ENCODE assay signal across 11 mouse cellular contexts in genomic region chr11:88162740-88163139, GRCm38 (mm10). TPM values are rescaled to one million over a fixed set of nuclear protein-coding genes. Genes with fewer than 3 reads are reported as not detected.
DNase-seq lines count a peak whose midpoint lies in the region; TF ChIP-seq lines count a peak whose summit lies in the region.
"Had no signal": no experiment of that assay in that cellular context is flagged by ENCODE, and none has a peak within 500 bp of the region (broad histone marks: within the 10 kb centered on the region; RNA-seq: fewer than 3 reads in every experiment).

No protein-coding gene starts in this region.

- no peaks in the 10 kb centered on the region for H3K9me3 ChIP-seq in heart, embryonic 10.5 days
- H3K9me3 ChIP-seq: embryonic facial prominence, embryonic 13.5 days; G1E; hindbrain, embryonic 12.5 days; limb, embryonic 15.5 days had no signal

- no peak for TF ChIP-seq CTCF in kidney, adult 2 months (conservative IDR thresholded peaks at IDR 0.05; ENCODE audit: insufficient read depth, insufficient read length, low read depth, low read length)

- peaks cover 79% of the 10 kb centered on the region for H3K4me1 ChIP-seq in heart, embryonic 10.5 days
- H3K4me1 ChIP-seq in kidney, adult 2 months (ENCODE audit: control insufficient read depth, insufficient read depth, low read length): peaks cover 44% of the 10 kb centered on the region

- WGBS in heart, embryonic 10.5 days: 57% methylated on average over 4 of the region's 4 CpGs
- 48% methylated on average over 4 of the region's 4 CpGs for WGBS in kidney, adult 2 months

- no peak overlapping the region for H3K4me3 ChIP-seq in heart, embryonic 10.5 days
- H3K4me3 ChIP-seq in kidney, adult 2 months (ENCODE audit: insufficient read depth, low read depth, low read length): no peak overlapping the region
- H3K4me3 ChIP-seq: embryonic facial prominence, embryonic 13.5 days; hindbrain, embryonic 12.5 days had no signal

- no peak for TF ChIP-seq POLR2A in kidney, adult 2 months (IDR thresholded peaks at IDR 0.05; ENCODE audit: low read depth, low read length)

- no peaks in the 10 kb centered on the region for H3K36me3 ChIP-seq in heart, embryonic 10.5 days
- H3K36me3 ChIP-seq in kidney, adult 2 months (ENCODE audit: control insufficient read depth, insufficient read depth, low read length): no peaks in the 10 kb centered on the region
- H3K36me3 ChIP-seq: embryonic facial prominence, embryonic 13.5 days; G1E; hindbrain, embryonic 12.5 days; limb, embryonic 15.5 days had no signal

- DNase-seq in heart, embryonic 10.5 days (ENCODE audit: low spot score): no peak
- no peak for DNase-seq in heart, adult 9 months (ENCODE audit: low spot score in 2 of 2)
- DNase-seq in kidney, adult 2 months: no peak
- no peak for DNase-seq in kidney, postnatal 4 days
- peak; percentile 6 for DNase-seq in ovary, postnatal 36 days (ENCODE audit: low spot score)
- no peak for DNase-seq in ovary, postnatal 14 days (ENCODE audit: low spot score)
- no peak for DNase-seq in embryo, embryonic 10.5 days (ENCODE audit: low spot score)

- H3K27ac ChIP-seq in heart, embryonic 10.5 days: peak overlapping the region; percentile 70; the same call in 1 of the 2 replicates
- peak overlapping the region; percentile 61 for H3K27ac ChIP-seq in kidney, adult 2 months (ENCODE audit: insufficient read depth, low read depth, low read length)

- H3K27me3 ChIP-seq in heart, embryonic 10.5 days (ENCODE audit: insufficient read depth, poor library complexity, severe bottlenecking): peaks cover 2% of the 10 kb centered on the region
- H3K27me3 ChIP-seq in kidney, adult 2 months (replicated peaks; ENCODE audit: control insufficient read depth, insufficient read depth, low read length): no peaks in the 10 kb centered on the region
- H3K27me3 ChIP-seq: embryonic facial prominence, embryonic 13.5 days; hindbrain, embryonic 12.5 days; limb, embryonic 15.5 days had no signal

RNA-seq across cellular contexts. Expression of gene Mrps23, which starts 41.4 kb away (rescaled TPM):
- 74.6 and 82.3 TPM in 2 replicates for polyA plus RNA-seq in heart, embryonic 10.5 days (2016; fragmentation: Nextera tagmentation; extraction: Ambion mirVana)
- 53.0 and 61.6 TPM in 2 replicates for polyA plus RNA-seq in kidney, adult 2 months (2012; rRNA removed)
